Mouse (Mus musculus): ENCODE results near the gene Msmb. TPM values are rescaled to one million over a fixed set of nuclear protein-coding genes. Genes with fewer than 3 reads are reported as not detected.

The Msmb gene
- total and polyA plus RNA-seq, 3 experiments = not detected

GRCm38 (mm10) chr14:32131836-32132235, 10.0 kb upstream of the Msmb start:
- Histone ChIP-seq H3K9me3 (replicated peaks; ENCODE audit: insufficient read depth, low read length) (no peaks in the 10 kb centered on the region), H3K36me3 (ENCODE audit: control insufficient read depth in 1 of 2, insufficient read depth in 2 of 2, low read length in 2 of 2) (peaks cover 0 to 35% of the 10 kb centered on the region in 2 experiments; a peak in 2 of 4 replicates), H3K4me3 (ENCODE audit: control insufficient read depth in 1 of 2, insufficient read depth in 1 of 2, low read depth in 2 of 2, low read length in 2 of 2) (no peak overlapping the region), H3K27me3 (ENCODE audit: control insufficient read depth in 1 of 2, insufficient read depth in 2 of 2, low read length in 2 of 2) (no peaks in the 10 kb centered on the region), H3K27ac (ENCODE audit: control insufficient read depth, low read depth, low read length) (no peak overlapping the region; the same call in 1 of the 2 replicates), H3K4me1 (ENCODE audit: control insufficient read depth in 1 of 2, insufficient read depth in 2 of 2, low read length in 2 of 2) (peaks cover 29 to 42% of the 10 kb centered on the region in 2 experiments), H3K79me2 (ENCODE audit: control insufficient read depth, insufficient read depth, low read length, poor library complexity) (no peaks in the 10 kb centered on the region), H3K9ac (ENCODE audit: control insufficient read depth, low read depth, low read length, poor library complexity, severe bottlenecking) (no peak overlapping the region)
- DNase-seq (ENCODE audit: low read depth, low spot score) = peak; percentile 87
- no peak for TF ChIP-seq E2F4 (IDR thresholded peaks at IDR 0.05; ENCODE audit: borderline replicate concordance, low read depth, low read length)
- no peak for TF ChIP-seq HCFC1 (IDR thresholded peaks at IDR 0.05; ENCODE audit: low read depth, low read length)
- no peak for TF ChIP-seq UBTF (IDR thresholded peaks at IDR 0.05; ENCODE audit: borderline replicate concordance, insufficient read depth, low read depth, low read length)
- TF ChIP-seq USF2 (IDR thresholded peaks at IDR 0.05; ENCODE audit: borderline replicate concordance in 1 of 2, insufficient read depth in 1 of 2, low read depth in 1 of 2, low read length in 2 of 2) = no peak
- peak; percentile 84 for TF ChIP-seq TAL1 (IDR thresholded peaks at IDR 0.05; ENCODE audit: low read length)
- TF ChIP-seq MXI1 (IDR thresholded peaks at IDR 0.05; ENCODE audit: low read depth, low read length) = peak; percentile 74
- no peak for TF ChIP-seq POLR2AphosphoS5 (IDR thresholded peaks at IDR 0.05; ENCODE audit: borderline replicate concordance, low read depth, low read length)
- no peak for TF ChIP-seq GABPA (IDR thresholded peaks at IDR 0.05; ENCODE audit: low read depth, low read length)
- no peak for TF ChIP-seq NELFE (IDR thresholded peaks at IDR 0.05; ENCODE audit: low read depth, low read length)
- TF ChIP-seq MAZ (IDR thresholded peaks at IDR 0.05; ENCODE audit: low read depth, low read length) = no peak
- TF ChIP-seq GATA1 (IDR thresholded peaks at IDR 0.05; ENCODE audit: low read depth, low read length) = peak; percentile 93
- TF ChIP-seq MYB (IDR thresholded peaks at IDR 0.05; ENCODE audit: low read depth, low read length) = peak; percentile 53; the same call in 1 of the 2 replicates
- TF ChIP-seq MAFK (IDR thresholded peaks at IDR 0.05; ENCODE audit: borderline replicate concordance, low read depth, low read length) = peak; percentile 51; the same call in 1 of the 2 replicates
- TF ChIP-seq ZC3H11A (IDR thresholded peaks at IDR 0.05; ENCODE audit: low read depth, low read length) = no peak
- TF ChIP-seq MAX (IDR thresholded peaks at IDR 0.05; ENCODE audit: low read length) = peak; percentile 20; the same call in 1 of the 2 replicates
- peak; percentile 91 to 94 for TF ChIP-seq EP300 (IDR thresholded peaks at IDR 0.05; ENCODE audit: low read depth in 1 of 2, low read length in 2 of 2)
- no peak for TF ChIP-seq KAT2A (conservative IDR thresholded peaks at IDR 0.05; ENCODE audit: low read depth, low read length)
- TF ChIP-seq ZNF384 (IDR thresholded peaks at IDR 0.05; ENCODE audit: low read depth, low read length) = 0 out of 2 replicates have a peak, but pooled peaks have one; percentile 33
- no peak for TF ChIP-seq USF1 (IDR thresholded peaks at IDR 0.05; ENCODE audit: low read depth, low read length)
- no peak for TF ChIP-seq CHD1 (IDR thresholded peaks at IDR 0.05; ENCODE audit: low read depth, low read length)
- TF ChIP-seq BHLHE40 (IDR thresholded peaks at IDR 0.05; ENCODE audit: borderline replicate concordance, low read depth, low read length) = peak; percentile 60
- TF ChIP-seq TBP (IDR thresholded peaks at IDR 0.05; ENCODE audit: low read depth, low read length) = no peak
- TF ChIP-seq CHD2 (IDR thresholded peaks at IDR 0.05; ENCODE audit: low read length) = no peak
- no peak for TF ChIP-seq POLR2AphosphoS2 (IDR thresholded peaks at IDR 0.05; ENCODE audit: low read length)
- no peak for TF ChIP-seq POLR2A (IDR thresholded peaks at IDR 0.05; ENCODE audit: control insufficient read depth in 1 of 2, insufficient read depth in 1 of 2, low read depth in 1 of 2, low read length in 2 of 2, poor library complexity in 1 of 2)
- no peak for TF ChIP-seq SMC3 (IDR thresholded peaks at IDR 0.05; ENCODE audit: low read depth, low read length)
- no peak for TF ChIP-seq ZKSCAN1 (IDR thresholded peaks at IDR 0.05; ENCODE audit: low read depth, low read length)
- no peak for TF ChIP-seq ELF1 (IDR thresholded peaks at IDR 0.05; ENCODE audit: low read depth, low read length)
- TF ChIP-seq RCOR1 (IDR thresholded peaks at IDR 0.05; ENCODE audit: low read depth, low read length) = peak; percentile 91
- TF ChIP-seq ETS1 (IDR thresholded peaks at IDR 0.05; ENCODE audit: low read depth, low read length) = peak; percentile 87
- TF ChIP-seq TCF12 (IDR thresholded peaks at IDR 0.05; ENCODE audit: low read depth, low read length) = peak; percentile 97
- TF ChIP-seq SIN3A (IDR thresholded peaks at IDR 0.05; ENCODE audit: low read length) = peak; percentile 76
- TF ChIP-seq JUND (IDR thresholded peaks at IDR 0.05; ENCODE audit: low read depth, low read length) = no peak
- peak; percentile 65 for TF ChIP-seq MYC (IDR thresholded peaks at IDR 0.05; ENCODE audit: low read depth, low read length)
- TF ChIP-seq NRF1 (IDR thresholded peaks at IDR 0.05; ENCODE audit: insufficient read depth, low read depth, low read length, poor library complexity, severe bottlenecking) = no peak
- TF ChIP-seq ZMIZ1 (IDR thresholded peaks at IDR 0.05; ENCODE audit: low read depth, low read length) = no peak
